Mouse (Mus musculus) E14TG2a.4 (cell line): ENCODE measurements around the gene H2-Eb1.

Source experiments
- CTCF ChIP-seq: conservative IDR thresholded peaks from 2 replicates; pipeline ENCODE4 v1.5.1; 2014; ENCODE audit warnings: low read length
- POU5F1 ChIP-seq: IDR thresholded peaks from 2 replicates; pipeline ENCODE4 v1.6.1; 2014; ENCODE audit warnings: low read length, borderline replicate concordance

DNA sequence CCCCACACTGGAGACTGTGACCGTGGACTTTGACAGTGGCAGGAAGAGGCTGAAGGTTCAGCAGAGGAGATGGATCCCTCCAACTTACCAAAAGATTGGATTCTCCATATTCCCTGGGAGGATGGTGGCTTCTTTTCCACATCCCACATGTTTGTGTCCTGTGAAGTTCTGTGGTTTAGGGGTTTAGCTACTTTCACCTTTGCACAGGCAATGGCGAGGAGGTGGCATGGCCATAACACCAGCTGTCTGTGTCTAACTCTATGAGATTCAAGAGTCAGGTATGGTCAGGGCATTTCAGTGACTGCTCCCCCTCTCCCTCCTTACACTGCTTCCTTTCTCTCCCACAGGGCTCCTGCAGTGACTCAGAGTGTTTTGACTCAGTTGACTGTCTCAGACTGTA lies 36.9 kb upstream of the H2-Eb1 start:
- TF ChIP-seq CTCF: no peak
- no peak for TF ChIP-seq POU5F1
